Mouse (Mus musculus) adrenal gland, adult 8-10 months (tissue): ENCODE measurements at regions not wholly inside any gene's neighbourhood (a gene's known extent, or its start where the extent isn't known, plus 50 kb on each side); places are given as distances from the start of the nearest gene placed in this dataset.

Source experiments
- DNase-seq: peaks from one replicate; pipeline ENCODE4 v3.0.0; 2022

GRCm38 (mm10) chr2:106318695-106319266 is 315.4 kb upstream of the Dnajc24 start:
- no peak for DNase-seq

DNA sequence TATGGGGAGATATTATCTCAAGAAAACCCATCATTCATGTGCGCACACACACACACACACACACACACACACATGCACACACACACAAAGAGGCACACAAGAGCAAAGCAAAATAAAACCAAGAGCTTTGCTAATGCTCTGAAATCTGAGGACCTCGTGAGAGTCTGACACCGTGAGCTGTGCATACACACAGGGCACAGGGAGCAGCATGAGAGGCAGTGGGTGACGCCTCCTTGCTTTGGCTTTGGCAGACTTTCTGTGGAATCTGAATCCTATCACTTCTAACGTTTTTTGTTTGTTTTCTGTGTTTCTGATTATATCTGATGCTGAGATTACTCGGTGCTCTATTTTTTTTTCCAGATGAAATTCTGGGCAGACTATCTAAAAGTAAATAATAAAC is 343.4 kb upstream of the Dnajc24 start:
- DNase-seq = no peak

GRCm38 (mm10) chr2:106347249-106347648 is 343.9 kb upstream of the Dnajc24 start:
- DNase-seq = no peak

GRCm38 (mm10) chr2:106355565-106355964 is 337.5 kb upstream of the Mpped2 start:
- no peak for DNase-seq

DNA sequence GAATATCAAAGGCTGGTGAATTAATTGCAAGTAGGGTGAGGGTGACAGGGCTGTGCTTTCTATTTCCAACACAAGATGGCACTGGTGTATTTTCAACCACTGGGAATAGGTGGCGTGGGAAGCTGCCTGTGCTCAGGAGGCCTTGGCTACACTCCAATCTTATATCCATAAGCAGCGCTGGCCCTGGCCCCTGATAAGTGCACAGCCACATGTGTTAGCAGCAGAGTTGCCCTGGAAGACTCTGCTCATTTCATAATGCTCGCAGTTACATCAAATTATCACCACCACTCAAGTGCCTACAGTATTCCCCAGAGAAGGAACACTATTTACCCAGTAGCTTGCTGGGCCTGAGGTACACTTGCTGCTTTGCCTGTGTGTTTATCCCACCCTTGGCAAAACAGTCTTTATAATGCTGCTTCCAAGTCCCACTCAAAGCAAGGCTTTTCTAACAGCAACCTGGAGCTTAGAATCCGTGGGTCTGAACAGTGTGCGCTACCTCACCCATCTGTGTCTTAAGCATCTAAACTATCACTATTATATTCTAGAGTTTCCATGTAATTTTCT is 337.0 kb upstream of the Mpped2 start:
- peak; percentile 51 for DNase-seq

GRCm38 (mm10) chr2:106368641-106369040 is 324.4 kb upstream of the Mpped2 start:
- peak; percentile 39 for DNase-seq

DNA sequence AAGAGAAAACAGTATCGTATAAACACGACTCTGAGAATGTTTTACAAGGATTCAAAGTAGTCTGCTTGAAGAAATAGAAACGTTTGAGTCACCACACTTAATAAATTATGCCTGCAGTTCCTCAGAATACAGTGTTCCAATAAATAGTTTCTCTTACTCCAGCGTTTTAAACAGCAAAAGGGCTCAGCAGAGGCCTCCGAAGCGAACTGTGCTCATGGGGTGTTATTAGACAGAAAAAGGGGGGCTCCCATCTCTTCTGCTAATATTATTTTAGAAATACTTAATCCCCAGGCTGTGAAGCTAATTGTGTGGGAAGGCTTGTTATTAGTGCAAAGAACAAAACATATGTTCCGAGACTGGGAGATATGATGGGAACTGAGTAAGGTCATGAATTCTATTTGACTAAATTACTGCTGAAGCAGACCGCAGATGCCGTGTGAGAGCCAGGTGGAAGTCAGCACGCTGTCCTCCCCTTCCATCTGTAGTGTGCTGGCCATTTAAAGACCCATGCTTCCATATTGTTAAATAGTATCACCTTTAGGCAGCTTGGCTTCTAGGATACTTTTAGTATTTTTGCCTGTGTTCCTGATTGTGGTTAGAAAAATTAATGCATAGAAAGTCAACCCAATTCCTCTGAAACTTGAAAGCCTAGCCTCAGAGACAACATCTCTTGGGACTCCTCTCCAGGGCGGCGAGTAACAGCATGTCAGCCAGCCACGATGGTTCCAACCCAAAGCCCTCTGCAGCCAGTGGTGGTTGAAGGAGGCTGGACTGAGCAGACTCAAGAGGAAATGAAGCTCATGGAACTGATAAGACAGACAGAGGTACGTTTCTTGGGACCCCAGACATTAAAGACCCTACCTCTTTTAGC is 309.4 kb upstream of the Mpped2 start:
- no peak for DNase-seq

DNA sequence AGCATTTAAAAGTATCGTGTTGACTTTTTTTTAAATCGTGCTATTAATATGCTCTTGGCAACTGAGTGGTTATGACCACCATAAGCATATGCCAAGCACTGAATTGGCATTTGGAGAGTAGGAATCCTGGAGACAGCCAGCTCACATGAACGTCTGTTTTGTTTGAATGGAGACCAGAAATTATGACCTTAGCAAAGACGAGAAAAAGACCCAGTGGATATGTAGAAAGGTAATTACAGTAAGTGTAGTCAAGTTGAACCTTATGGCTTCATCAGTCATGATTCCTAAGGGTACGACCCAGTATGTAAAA is 308.8 kb upstream of the Mpped2 start:
- DNase-seq = no peak

DNA sequence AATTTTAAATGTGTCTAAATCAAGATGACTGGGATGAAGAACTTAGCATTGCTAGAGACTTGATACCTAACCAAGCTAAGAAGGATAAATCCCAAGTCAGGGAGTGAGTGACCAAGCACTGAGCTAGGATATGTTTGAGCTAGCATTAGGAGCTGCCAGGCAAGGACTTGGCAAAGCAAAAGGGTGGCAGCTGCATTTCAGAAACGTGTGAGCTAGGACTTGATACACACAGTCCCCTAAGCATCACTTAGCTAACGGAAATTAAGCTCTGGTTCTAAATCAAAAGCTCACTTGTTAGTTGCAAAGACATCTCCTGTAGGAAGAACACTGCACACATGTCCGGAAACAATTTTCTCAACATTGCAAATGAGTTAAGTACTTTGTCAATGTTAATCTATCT is 308.2 kb upstream of the Mpped2 start:
- DNase-seq = no peak

DNA sequence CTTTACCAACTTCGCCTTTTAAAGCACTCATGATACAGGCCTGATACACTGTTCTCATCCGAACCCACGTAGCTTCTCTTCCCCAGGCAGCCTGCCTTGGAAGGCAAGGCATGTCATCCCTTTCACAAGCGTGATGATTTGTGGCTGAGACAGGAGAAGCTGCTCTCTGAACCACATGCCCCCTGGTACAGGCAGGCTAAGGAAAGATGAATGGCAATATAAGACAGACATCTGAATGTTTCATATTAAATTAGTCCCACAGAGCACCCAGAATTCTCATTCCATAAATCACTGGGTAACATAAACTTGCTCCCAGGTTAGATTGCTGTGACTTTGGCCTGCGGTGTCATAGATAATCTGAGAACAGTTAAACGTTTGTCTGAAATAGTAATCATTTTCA is 280.9 kb upstream of the Mpped2 start:
- DNase-seq = no peak

DNA sequence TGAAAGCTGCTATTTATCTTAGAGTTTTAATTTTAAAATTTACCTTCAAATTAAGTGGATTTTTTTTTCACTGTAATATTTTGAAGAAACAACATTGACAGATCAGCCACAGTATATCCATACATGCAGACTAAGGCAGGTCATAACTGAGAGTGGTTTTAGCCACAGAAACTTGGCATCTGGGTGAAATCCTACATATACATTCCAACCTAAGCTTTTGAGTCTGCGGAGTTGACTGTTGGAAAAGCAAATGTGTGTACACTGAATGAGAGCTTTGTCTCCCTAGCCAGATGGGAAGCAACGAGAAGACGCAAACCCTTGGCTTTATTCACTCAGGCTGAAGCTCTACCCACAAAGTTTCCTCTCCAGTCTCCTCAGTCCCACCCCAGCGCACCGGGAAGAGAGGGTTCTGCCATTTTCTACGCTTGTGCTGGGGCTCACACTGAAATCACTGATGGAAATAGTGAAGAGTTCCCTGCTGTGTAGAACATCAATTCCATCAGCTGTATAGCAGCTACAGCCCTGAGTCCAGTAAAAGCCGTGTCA is 277.5 kb upstream of the Mpped2 start:
- no peak for DNase-seq

- no peak for DNase-seq
These were observed 274.9 kb upstream of the Mpped2 start for GRCm38 (mm10) chr2:106418181-106418580.

- DNase-seq = no peak
These were observed 268.1 kb upstream of the Mpped2 start for GRCm38 (mm10) chr2:106424974-106425373.

GRCm38 (mm10) chr2:106425451-106425881 is 267.6 kb upstream of the Mpped2 start:
- no peak for DNase-seq

DNA sequence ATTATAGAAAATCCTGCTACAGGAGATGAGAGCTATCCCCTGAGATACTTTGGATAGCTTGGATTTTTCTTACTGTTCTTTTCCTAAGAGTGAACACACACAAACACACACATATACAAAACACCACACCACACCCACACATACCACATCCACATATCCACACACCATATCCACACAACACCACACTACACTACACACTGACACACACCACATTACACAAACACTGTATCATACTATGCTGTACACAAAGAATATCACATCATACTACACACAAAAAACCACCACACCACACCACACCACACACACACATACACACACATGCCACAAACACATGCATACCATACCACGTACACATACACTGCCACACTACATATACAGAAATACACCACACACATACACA is 267.1 kb upstream of the Mpped2 start:
- DNase-seq = no peak

GRCm38 (mm10) chr2:106427237-106427636 is 265.8 kb upstream of the Mpped2 start:
- no peak for DNase-seq

- no peak for DNase-seq
These were observed 264.2 kb upstream of the Mpped2 start for GRCm38 (mm10) chr2:106428909-106429308.

GRCm38 (mm10) chr2:106431141-106431540 is 261.9 kb upstream of the Mpped2 start:
- DNase-seq = peak; percentile 37

- DNase-seq = no peak
These were observed 261.4 kb upstream of the Mpped2 start for GRCm38 (mm10) chr2:106431637-106432199.

DNA sequence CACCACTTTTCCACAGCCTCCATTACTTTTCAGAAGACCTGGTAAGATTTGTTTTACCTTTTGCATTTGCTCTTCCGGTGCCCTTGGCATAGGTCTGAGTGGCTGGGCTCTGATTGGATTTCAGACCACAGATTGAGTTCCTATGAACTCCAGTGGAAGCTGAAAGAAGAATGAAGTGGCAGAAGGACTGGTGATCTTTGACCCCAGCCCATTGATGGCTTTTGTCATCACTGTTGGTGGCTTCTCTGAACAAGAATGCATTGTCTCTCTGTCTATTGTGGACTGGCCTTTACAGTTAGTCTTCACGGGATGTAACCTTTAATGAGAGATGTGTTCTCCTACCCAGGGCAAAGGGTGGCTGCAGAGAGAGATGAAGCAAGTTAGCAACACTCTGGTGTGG is 256.9 kb upstream of the Mpped2 start:
- no peak for DNase-seq

DNA sequence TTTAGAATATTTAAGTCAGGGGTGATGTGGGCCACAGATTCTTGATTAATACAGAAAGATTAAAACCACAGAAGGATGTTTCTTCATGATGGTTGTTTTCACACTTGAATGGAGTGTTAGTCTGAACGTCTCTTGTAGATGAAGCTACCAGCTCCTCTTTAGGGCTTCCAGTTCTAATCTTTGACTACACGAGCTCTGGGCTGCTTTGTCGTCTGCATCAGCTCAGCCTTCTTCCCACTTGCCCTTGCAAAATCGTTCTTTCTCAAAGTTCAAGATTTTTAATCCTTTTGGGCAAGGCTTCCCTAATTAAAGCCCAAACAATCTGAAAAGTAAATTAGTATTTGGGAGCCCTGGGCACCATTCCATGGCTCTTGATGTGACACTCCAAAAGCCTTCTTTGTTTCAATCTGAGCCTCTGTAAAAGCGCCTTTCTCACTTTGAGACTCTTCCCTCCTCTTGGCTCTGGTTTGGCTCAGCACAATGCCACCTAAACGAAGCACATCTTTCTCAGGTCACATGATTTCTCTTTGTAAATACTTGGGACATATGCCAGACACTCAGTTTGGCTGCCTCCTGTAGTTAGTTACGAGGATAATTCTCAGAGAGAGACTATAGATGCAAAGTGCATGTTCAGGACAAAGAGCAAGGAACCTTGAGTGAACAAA is 238.6 kb upstream of the Mpped2 start:
- DNase-seq = no peak

DNA sequence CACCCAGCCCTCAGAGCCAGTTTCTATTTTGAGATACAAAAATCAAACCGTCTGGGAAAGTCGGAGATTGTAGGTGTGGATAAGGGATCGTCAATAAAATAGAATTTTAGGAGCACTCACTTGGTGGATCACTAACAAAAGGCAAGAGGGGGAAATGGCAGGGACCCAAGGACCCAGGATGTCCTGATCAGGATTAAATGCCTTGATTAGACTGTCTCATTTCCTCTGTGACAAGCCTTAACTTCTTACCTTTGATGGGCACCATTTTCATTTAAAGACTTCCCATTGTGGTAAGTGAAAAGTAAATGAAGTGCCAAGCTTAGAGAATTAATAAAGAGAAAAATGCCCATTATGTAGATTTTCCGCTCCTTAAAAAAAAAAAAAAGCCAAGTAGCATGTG is 238.0 kb upstream of the Mpped2 start:
- no peak for DNase-seq

DNA sequence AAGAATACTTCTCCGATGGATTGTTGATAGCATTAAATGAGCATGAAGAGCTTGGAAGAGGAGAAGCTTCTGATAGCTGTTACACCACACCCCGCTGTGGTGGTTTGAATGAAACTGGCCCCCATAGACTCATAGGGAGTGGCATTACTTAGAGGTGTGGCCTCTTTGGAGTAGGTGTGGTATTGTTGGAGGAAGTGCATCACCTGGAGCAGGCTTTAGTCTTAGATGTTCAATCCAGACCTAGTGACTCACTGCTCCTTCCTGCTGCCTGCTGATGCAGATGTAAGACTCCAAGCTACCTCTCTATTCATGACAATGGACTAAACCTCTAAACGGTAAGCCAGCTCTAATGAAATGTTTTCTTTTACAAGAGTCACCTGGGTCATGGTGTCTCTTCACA is 237.1 kb upstream of the Mpped2 start:
- DNase-seq = no peak
